Mouse (Mus musculus) layer of hippocampus, postnatal 36 days (tissue): ENCODE results near the gene Gls. TPM values are rescaled to one million over a fixed set of nuclear protein-coding genes. Genes with fewer than 3 reads are reported as not detected.
A peak's percentile ranks its signal among the peaks of the same experiment; 100 is the strongest.

Experiments used
- DNase-seq, 2 experiments: peaks; one replicate each; pipeline ENCODE4 v3.0.0; 2022
- total RNA-seq, 2 experiments: library from RNA; stranded (reverse); gene quantifications; 2 replicates each; pipeline ENCODE4 v1.2.3; 2021

The Gls gene
- total RNA-seq, 2 experiments from 2014 or later, result 391 to 407 TPM

DNA sequence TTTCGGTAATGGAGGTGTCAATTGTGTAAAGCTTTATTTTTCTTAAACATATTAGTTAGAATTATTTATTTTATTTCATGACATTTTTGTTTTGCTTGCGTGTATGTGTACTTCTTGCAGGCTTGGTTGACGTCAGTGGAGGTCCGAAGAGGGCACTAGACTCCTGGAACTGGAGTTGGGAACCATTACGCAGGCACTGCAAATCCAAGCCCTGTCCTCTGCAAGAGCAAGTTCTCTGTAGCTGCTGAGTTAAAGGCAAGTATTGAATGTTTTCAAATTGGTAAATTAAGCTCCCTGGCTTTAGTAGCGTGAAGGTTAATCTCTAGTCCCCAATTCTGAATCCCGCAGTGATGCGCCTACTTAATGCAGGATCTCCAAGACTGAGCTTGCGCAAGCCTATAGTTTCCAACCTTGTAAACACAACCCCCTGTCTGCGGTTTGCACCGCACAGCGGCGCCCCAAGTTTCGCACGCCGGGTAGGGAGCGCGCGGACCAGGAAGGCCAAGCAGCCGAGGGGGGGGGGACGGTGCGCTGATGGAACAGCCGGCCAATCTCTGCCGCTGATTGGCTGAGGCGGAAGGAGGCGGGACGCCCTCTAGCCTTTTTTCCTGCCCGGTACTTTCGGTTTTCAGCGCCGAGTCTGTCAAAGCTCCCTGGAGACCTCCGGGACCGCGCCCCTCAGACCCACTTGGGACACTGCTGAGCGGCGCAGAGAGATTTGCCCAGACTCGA, 114.0 kb downstream of the Gls start, which contains the start of gene Stat1:
Gene Stat1 (plus strand): TSS at position 581 of the 732 bp plus-strand sequence.
- DNase-seq, result peak; percentile 70 to 72

DNA sequence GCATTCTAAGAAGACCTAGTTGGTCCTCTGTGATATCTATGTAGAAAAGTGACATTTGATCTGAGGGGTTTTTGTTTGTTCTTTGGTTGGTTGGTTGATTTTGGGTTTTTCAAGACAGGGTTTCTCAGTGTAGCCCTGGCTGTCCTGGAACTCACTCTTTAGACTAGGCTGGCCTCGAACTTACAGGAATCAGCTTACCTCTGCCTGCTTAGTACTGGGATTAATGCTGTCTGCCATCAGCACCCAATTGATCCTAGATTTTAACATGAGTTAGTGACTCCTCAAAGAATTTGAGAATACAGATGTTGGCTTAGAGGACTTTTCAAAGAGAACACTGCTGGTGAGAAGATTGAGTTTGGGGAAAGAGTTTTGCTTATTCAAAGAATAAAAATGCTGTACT, 115.3 kb downstream of the Gls start:
- no peak for DNase-seq

- no peak for DNase-seq
Measured at GRCm38 (mm10) chr1:52116441-52116840, 116.6 kb downstream of the Gls start.

- peak; percentile 99 for DNase-seq
Measured at GRCm38 (mm10) chr1:52113666-52114069, 119.4 kb downstream of the Gls start.

Other genes with a start within 250 kb of the Gls start
- gene Stat4, start 246.1 kb downstream of the Gls start, total RNA-seq, result under 1 TPM; 0.46 to 0.67 TPM
- 10 to 100 TPM; 21.2 to 23.0 TPM for gene Stat1, start 113.8 kb downstream of the Gls start, total RNA-seq